Mouse (Mus musculus) T-helper 1 cell (primary cell): ENCODE data around the gene Gm20662.

Source experiments
- in situ Hi-C: fragments of 300-600 bp; cut with MboI, MseI; formaldehyde crosslinking; loops from one replicate; pipeline ENCODE4 v1.15.1; 2025; ENCODE audit warnings: high pct_unique_total_duplicates

Gene Gm20662

DNA sequence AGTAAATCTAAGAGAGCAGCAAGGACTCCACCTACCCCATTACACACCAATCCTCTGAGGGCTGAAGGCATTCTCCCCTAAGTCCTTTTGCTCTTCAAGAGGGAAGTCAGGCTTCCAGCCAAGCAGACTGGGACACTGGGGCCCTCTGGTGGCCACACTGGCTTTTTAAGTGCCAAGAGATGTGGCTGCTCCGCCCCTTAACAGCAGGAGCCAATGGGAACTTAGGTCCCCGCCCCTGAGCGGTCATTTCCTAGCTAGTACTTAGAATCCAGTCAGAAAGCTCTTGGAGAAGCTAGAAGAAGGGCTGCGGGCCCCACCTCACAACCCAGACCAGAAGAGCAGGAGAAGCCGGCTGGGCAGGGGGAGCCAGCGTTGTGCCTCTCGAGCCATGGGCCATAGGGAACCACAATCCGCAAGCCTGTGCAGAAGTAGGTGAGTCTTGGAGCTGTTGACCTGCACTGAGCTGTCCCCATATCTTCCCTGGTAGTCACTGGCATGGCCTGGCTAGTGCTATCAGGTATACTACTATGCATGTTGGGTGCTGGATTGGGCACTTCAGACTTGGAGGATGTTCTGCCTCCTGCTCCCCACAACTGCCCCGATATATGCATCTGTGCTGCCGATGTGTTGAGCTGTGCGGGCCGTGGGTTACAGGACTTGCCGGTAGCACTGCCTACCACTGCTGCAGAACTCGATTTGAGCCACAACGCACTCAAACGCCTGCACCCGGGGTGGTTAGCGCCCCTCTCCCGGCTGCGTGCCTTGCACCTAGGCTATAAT is 56.9 kb downstream of the Gm20662 start, which contains the start of gene Amigo3:
Amigo3 (plus strand) TSS at position 275 of the 780 bp plus-strand sequence.
- in situ Hi-C loops = no loop called here

DNA sequence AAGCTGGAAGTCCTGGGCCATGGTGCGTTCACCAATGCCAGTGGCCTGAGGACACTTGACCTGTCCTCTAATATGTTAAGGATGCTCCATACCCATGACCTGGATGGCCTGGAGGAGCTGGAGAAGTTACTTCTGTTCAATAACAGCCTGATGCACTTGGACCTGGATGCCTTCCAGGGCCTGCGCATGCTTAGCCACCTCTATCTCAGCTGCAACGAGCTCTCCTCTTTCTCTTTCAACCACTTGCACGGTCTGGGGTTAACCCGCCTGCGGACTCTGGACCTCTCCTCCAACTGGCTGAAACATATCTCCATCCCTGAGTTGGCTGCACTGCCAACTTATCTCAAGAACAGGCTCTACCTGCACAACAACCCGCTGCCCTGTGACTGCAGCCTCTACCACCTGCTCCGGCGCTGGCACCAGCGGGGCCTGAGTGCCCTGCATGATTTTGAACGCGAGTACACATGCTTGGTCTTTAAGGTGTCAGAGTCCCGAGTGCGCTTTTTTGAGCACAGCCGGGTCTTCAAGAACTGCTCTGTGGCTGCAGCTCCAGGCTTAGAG is 57.6 kb downstream of the Gm20662 start:
- in situ Hi-C loops = no loop called here

DNA sequence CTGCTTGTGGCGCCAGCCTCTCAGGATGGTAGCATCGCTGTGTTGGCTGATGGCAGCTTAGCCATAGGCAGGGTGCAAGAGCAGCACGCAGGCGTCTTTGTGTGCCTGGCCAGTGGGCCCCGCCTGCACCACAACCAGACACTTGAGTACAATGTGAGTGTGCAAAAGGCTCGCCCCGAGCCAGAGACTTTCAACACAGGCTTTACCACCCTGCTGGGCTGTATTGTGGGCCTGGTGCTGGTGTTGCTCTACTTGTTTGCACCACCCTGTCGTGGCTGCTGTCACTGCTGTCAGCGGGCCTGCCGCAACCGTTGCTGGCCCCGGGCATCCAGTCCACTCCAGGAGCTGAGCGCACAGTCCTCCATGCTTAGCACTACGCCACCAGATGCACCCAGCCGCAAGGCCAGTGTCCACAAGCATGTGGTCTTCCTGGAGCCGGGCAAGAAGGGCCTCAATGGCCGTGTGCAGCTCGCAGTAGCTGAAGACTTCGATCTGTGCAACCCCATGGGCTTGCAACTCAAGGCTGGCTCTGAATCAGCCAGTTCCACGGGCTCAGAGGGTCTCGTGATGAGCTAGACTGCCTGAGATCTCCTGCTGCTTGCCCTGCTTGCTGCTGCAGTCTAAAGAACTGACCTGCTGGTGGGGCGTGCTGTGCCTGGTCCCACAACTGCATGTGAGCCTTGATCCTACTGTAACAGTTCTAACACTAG is 58.3 kb downstream of the Gm20662 start:
- in situ Hi-C loops = loop anchor here (5.0 kb wide), 1 partner anchor 37 kb away; no protein-coding TSS in a partner anchor

DNA sequence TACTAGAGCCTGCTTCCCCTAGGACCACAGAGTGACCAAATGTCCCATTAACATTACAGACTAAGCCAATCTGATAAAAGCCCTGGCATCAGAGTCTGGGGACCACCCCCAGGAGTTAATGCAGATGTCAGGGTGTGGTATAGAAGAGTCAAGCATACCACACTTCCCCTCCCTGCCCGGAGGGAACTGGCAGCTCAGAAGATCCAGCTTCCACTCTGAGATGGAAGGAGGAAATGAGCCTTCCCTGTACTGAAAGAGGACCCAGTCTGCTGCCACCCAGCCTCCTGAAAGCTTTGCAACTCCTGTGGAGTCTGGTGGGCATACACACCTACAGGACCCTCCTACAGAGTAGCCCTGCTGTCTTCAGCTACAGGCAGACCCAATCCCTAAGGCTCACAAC is 58.9 kb downstream of the Gm20662 start:
- in situ Hi-C loops = loop anchor here (5.0 kb wide), 1 partner anchor 38 kb away; no protein-coding TSS in a partner anchor

DNA sequence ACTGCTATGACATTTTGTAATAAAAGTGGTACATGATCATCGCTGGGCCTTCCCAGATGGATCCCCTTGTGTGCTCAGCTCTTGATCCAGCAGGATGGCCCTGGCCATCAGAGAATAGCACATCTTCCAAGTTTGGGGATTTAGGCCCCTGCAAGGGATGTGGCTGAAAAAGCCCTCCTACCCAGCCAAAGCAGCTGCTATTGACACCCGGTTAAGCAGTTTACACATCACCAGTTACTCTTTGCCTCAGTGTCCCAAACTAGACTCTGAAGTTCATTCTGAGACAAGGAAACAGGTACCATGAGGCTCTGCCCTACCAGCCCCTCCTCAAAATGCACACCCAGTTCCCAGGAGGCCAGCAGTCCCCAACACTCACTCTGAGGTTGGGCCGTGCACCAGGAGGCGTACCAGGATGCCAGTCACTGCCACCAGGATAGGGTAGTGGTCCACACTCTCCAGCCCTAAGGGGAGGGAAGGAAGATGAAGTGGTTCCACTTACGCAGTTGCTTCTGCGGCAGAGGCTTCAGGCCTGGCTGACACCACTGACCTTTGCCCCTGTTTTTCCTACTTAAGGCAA is 59.6 kb downstream of the Gm20662 start:
- in situ Hi-C loops = loop anchor here (5.0 kb wide), 1 partner anchor 38 kb away; no protein-coding TSS in a partner anchor

DNA sequence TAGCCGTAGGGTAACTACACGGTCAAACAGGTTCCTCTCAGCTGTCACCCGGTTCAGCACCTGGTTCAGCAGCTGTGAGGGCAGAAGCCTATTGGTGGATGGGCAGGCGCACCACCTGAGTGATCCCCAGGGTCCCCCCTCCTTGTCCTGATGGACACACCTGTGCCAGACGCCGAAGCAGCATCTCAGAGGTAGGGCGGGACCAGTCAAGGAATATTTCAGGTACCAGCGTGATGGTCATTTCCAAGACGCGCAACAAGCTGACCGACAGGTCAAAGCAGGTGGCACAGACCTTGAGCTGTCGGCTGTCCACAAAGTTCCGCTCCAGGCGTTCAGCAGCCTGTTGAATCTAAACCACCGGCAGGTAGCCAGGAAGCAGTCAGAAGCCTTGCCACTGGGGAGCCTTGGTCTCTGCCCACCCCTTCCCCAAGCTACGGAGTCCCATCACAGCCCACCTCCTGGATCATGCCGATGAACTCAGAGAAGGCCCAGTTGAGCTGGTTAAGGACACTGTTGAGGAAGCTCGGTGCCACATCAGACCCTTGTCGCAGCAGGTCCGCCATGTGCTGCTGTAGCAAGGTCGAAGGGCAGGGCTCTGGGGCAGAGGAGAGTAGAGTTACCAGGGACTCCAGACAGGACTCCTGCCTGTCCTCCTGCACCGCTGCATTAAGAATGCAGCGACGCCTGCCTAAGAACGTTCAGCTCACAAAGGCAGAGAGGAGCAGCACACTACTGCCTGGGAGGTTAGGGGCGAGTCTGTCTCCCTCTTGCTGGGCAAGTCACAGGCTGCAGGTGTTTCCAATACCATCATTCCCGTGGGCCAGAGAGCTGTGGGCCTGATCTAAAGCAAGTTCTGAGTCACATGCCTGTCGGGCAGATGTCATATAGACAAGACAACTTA is 60.5 kb downstream of the Gm20662 start:
- in situ Hi-C loops = loop anchor here (5.0 kb wide), 1 partner anchor 39 kb away; no protein-coding TSS in a partner anchor

DNA sequence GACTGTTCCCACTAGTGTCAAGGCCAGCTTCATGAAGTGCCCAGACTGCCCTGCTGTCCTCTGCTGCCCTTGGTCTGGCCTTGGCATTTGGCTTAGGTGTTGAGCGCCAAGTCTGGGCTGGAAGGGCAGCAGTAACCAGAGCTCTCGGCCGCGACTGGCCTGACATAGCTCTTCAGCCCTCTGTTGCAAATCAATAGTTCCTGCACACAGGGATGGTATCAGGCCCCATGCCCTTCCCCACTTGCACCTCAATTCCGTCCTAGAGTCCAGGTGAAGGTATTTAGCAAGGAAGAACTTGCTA is 61.1 kb downstream of the Gm20662 start:
- in situ Hi-C loops = loop anchor here (5.0 kb wide), 1 partner anchor 40 kb away; no protein-coding TSS in a partner anchor

DNA sequence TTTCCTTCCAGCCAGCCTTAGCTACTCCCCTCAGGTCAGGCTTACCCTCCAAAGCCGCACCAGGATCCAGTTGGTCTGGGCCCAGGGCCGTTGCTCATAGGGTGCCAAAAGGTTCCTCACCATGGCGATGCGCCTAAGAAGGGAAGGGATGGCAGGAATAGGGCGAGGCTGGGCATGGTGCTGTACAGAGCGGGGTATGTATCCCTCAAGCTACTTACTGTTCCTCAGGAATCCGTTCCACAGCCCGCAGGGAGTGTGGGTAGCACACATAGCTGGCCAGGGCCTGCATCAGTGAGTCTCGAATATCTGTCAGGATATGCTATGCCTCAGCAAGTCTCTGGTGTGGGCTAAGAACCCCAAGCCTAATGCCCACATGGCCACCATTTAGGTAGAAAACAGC is 62.1 kb downstream of the Gm20662 start:
- in situ Hi-C loops = loop anchor here (5.0 kb wide), 1 partner anchor 41 kb away; no protein-coding TSS in a partner anchor

DNA sequence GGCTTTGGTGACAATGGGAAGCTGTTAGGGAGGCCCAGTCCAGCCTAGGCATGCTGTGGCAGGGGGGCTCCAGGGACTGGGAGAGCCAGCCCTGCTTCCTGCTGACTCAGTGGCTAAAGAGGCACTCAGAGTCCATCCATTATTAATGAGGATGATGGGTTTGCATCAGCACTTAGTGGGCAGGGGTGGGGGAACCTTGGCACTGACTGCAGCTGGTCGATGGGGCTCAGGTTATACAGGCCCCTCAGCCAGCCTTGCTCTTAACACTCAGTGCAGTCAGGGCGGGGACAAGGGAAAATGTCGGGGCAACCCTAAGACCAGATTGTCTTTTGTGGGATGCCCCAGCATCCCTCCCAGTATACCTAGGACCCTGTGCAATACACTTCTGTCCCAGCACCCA is 66.0 kb downstream of the Gm20662 start:
- in situ Hi-C loops = no loop called here

DNA sequence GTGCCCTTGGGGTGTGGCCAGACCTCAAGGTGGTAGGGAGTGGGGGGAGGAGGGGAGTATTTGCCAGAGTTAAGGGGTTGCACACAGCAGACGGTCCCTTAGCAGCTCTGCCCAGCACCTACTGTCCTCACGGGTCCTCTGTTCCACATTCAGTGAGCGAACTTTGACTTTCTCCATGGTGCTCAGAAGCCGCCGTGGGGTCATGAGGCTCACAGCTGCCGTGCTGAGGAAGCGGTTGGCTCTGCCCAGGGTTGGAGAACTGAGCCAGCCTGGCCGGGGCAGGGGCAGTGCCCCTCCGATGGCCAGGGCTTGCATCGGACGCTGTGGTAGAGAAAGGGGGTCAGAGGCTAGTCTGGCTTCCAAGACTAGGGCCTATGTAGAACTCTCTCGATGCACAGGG is 67.2 kb downstream of the Gm20662 start:
- in situ Hi-C loops = no loop called here

DNA sequence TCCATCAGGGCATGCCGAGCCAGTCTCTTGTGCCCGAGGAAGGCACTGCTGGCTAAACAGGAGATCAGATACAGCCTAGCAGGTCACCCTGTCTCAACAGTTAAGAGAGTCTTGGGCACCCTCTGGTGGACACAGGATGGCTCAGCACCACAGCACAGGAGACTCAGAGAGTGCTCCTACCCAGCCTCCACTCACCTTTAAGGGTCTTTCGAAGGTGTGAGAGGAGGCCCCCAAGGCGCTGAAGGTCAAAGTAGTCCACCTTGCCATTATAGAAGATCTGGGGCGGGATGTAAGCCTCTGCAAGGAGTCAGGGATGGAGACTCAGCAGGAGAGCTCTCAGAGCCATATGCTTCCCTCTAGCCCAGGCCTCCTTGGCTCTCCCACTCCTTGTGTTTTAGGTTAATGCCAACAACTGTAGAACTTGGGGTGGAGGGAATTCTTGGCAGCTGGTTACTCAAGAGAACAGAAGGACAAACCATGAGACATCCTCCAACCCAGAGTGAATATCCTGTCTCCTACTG is 69.4 kb downstream of the Gm20662 start:
- in situ Hi-C loops = loop anchor here (5.0 kb wide), 2 partner anchors 103 to 153 kb away; no protein-coding TSS in a partner anchor

DNA sequence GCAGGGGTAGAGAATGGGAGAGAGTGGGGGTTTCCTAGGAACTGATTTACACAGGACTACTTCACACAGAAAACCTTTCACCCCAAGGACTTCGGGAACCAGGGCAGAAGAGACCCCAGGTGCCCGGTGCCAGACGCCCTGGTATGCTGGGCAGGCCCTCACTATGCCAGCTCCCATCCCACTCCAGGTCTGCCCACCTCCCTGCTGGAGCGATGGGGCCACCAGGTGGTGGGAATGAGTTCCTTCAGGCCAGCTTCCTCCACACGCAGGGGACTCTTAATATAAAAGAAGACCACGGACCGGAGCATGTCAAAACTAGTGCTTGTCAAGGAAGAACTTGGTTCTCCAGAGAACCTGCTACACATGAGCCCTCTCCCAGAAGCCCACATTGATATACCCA is 71.0 kb downstream of the Gm20662 start:
- in situ Hi-C loops = loop anchor here (5.0 kb wide), 2 partner anchors 105 to 155 kb away; no protein-coding TSS in a partner anchor

DNA sequence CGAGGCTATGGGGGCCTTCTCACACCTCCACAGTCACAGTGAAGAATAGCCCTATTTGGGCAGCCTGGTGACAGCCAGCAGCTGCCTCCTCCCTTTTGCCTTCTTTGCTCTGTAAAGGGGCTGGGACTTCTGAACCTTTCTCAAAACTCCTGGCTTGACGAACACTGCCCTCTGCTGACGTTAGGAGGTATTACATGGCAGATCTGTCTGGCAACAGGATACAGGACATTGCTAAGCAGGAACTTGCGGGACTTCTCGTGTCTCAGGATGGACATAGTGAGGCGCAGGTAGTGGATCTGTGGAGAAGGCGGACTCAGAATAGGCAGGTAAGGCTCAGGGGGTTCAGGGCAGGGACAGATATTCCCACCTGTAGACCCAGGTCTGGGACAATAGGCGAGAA is 71.8 kb downstream of the Gm20662 start:
- in situ Hi-C loops = loop anchor here (5.0 kb wide), 2 partner anchors 106 to 156 kb away; no protein-coding TSS in a partner anchor

DNA sequence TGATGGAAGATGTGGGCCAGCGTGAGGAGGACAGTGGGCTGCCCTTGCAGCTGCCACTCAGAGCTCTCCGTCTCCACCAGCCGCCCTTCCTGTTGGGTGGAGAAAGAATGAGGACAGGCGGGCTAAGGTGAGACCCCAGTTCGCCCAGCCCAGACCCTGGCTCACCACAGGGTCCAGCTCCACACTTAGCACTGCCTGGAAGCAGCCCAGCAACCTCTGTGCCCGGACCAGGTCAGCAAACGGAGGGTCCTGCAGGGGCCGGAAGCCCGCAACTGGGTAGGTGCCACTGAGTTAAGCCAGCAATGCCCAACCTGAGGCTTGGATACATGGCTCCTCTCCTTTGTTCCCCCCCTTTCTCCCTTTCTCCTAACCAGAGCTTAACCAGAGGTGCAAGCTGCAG is 72.9 kb downstream of the Gm20662 start:
- in situ Hi-C loops = loop anchor here (5.0 kb wide), 2 partner anchors 107 to 157 kb away; no protein-coding TSS in a partner anchor

DNA sequence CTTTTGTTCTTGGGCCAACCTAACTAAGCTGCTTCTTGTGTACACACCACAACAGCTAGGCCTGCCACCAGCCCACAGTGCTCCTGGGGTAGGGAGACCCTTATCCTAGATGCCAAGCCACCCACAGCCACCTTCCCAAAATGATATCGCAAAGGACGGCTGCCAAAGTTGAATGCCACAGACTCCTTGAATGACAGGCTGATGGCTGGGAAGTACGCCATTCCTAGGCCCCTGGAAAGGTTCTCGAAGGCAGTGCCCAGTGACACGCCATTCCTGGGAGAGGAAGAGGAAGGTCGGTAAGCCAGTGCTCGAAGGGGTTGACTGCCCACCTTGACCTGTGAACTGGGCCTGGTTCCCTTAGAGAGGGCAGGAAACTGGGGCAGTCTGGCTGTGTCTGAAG is 73.4 kb downstream of the Gm20662 start:
- in situ Hi-C loops = loop anchor here (5.0 kb wide), 2 partner anchors 107 to 157 kb away; no protein-coding TSS in a partner anchor

DNA sequence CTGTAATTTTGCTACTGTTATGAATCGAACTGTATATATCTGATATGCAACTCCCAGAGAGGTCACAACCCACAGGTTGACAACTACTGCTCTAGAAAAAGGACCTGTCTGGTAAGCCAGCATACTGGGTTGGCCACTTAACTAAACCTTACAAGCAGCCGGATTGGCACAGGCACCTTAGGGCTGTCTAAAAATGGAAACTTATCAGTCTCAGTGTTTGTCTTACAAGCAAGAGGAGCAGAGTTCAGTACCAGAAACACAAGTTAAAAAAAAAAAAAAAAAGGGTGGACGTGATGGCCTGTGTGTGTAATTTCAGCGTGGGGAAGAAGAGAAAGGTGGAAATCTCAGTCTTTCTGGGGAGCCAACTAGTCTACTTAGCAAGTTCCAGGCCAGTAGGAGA is 75.7 kb downstream of the Gm20662 start:
- in situ Hi-C loops = no loop called here

DNA sequence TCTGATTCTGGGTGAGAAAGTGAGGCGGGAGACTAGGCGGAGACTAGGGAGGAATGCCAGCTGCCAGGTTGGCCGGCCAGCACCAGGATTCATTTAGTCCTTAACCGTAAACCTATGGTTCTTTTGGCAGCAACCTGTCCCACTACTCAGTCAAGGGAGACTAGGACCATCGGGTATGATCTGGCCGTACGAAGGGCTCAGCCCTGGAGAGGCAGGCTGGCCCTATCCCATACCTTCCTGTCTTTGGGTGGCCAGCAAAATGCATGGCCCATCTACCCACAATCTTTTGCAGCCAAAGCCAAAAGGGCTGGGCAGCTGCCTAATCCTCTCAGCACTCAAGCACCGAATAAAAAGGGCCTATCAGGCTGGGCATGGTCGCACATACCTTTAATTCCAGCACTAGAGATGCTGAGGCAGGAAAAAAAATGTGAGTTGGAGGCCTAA is 76.4 kb downstream of the Gm20662 start:
- in situ Hi-C loops = no loop called here

DNA sequence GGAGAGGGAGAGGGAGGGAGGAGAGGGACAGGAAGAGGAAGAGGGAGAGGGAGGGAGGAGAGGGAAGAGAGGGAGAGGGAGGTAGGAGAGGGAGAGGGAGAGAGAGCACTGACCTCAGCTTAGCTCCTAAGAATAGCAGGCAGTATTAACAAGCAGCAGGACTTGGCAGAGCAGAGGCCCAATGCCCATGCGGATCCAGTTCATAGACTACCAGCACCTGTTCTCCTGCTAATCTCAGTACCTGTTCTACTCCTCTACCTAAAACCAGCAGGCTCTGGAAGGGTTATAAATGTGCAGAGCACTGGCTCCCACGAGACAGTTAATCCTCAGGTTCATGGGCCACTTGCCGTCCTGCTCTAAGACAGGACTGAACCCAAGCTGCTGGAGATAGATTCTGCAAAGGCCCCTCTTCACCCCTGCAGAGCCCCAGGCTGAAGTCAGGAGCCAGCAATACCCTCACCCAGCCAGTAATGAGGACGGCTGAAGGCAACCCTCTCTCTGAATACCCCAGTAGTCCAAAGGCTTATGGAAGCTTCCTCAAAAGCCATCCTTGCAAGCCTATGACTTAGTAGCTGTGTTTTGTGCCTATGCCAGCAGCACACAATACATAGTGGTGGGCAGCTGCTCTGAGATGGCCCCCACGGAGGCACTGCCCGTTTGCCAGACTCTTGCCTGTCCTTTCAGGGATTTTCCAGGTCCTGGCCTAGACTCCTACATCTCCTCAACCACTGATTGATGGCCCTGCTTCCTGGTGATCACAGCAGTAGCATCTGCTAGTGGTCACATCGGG is 77.2 kb downstream of the Gm20662 start:
- in situ Hi-C loops = no loop called here

DNA sequence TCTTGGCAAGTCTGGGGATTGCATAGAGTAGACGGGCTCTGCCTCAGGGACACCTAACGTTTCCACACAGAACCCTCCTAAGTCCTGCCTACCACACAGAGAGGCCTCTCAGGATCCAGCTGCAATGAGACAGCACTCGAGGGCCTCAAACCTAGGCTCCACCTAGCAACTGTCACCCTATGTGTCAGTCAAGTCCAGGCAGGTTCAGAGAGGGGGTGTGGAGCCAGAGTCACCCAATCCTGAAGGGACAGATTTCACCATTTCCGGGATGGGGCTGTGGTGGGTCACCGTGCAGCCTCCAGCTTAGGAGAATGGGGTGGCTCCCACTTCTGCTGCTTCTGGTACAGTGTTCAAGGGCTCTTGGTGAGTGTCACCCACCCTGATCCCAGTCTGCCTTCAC is 84.0 kb downstream of the Gm20662 start, which contains the start of gene Mst1:
Mst1 (plus strand) TSS at position 269 of the 400 bp plus-strand sequence.
- in situ Hi-C loops = no loop called here
